Mouse (Mus musculus): ENCODE results near the gene Nsmf.

The Nsmf gene

GRCm38 (mm10) chr2:25087842-25088241 is 33.7 kb downstream of the Nsmf start:
- DNase-seq = no peak

DNA sequence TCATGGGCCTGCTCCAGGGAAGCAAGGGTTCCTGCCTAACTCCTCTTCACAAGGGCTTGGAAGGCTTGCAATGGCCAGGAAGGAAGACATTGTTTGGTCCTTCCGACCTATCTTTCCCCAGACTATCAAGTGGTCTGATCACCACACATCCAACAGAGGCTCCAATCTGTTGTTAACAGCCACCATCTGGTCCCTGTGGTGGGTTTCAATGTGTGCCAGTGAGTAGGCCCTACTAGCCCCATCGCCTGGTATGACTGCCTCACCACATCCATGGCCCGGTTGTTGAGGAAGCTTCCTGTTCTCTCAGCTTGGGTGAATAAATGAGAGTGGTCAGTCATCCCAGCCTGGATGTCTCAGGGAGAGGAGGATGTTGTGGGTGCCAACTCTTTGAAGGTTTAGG is 34.5 kb downstream of the Nsmf start:
- peak; percentile 56 to 62 for DNase-seq

DNA sequence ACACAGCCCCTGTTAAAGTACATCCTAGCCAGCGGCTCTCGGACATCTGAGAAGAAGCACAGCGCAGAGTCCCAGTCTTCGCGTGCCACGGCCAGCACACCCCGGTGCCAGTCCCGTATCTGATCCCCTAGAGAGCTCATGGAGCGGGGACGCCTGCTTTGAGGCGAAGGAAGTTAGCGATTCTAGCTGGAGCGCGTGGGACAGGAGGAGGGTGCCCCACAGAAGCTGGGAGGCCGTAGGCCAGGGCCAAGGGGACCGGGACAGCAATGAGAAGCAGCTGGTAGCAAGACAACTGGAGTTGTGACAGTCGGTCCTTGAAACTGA is 40.6 kb downstream of the Nsmf start:
- DNase-seq = no peak

- no peak for DNase-seq
Observed at GRCm38 (mm10) chr2:25095109-25095850, 41.1 kb downstream of the Nsmf start, which contains the start of gene Noxa1. Gene Noxa1, minus strand, starts transcription at chr2:25095149.

DNA sequence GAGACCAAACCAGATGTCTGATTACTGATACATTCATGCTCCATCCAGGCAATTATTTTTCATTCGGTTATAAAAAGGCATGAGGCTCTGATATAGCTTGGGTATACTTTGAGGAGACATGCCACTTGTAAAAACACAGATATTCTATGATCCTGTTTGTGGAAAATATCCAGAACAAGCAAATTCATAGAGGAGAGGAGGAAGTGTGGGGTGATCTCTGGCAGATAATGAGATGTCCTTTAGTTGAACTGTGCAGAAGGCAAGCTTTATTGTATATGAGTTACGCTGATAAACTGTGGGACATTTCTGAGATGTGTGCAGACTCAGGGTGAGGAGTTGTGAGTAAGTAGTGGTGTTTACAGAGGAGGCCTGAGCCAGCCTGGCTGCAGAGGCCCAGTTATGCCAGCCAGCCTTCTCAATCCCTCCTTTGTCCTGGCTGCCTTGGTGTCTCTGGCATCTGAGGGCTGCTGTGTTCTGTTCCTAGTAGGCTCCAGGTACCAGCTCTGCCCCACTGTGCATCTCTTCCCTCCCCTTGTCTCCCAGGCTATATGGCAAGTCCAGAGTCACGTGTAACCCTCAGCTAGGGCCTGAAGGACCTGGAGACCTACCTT is 44.0 kb downstream of the Nsmf start:
- no peak for DNase-seq

- peak; percentile 37 to 43 for DNase-seq
Observed at GRCm38 (mm10) chr2:25098956-25099355, 44.8 kb downstream of the Nsmf start.

- no peak for DNase-seq
Observed at GRCm38 (mm10) chr2:25099703-25100102, 45.5 kb downstream of the Nsmf start.

- no peak for DNase-seq
Observed at GRCm38 (mm10) chr2:25104122-25104521, 50.0 kb downstream of the Nsmf start.

DNA sequence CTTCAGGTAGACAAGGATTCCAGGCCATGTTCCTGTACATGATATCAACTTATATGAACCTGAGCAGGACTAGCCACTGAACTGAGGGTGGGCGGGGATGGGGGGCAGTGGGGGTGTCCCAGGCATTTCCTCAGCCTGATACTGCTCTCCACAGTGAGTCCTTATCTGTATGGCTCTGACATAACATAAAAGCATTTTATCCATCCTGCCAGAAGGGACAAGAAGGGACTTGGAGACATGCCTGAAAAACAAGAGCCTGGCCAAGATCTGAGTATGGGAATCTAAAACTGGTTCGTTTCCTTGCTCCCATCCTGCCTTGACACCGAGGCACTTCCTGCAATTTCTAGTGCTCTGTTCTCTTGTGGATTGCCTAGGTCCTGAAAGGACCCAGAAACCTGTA is 51.9 kb downstream of the Nsmf start:
- no peak for DNase-seq

- no peak for DNase-seq
Observed at GRCm38 (mm10) chr2:25109487-25109886, 55.3 kb downstream of the Nsmf start.

DNA sequence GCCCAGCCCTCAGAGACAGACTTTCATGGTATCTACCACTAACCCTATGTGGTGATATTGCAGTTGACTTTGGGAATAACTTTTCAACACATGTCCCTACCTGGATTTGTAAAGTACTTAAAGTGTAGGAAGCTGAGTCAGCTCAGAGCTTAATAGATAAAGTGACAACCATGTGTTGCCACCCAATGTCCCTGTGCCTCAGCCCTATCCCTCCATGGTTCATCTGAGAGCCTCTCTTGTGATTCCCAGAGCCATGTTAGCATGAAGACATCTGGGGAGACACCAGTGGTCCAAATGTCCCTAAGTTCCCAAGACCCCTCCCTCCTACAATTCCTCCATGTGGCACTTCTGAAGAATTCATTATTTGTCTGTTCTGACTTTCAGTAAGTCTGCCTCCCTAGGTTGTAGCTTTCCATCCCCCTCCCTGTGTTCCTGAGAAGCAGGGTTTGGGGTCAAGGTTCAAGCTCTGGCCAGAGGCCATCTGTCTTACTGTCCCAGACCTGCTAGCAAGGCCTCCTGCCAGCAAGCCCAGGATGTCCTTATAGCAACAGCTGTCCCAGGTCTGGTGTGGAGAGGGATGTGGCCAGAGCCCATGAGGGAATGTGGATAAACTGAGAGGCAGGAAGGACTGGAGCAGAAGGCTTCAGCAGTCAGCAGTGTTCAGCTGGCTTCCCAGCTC is 56.5 kb downstream of the Nsmf start:
- no peak for DNase-seq

DNA sequence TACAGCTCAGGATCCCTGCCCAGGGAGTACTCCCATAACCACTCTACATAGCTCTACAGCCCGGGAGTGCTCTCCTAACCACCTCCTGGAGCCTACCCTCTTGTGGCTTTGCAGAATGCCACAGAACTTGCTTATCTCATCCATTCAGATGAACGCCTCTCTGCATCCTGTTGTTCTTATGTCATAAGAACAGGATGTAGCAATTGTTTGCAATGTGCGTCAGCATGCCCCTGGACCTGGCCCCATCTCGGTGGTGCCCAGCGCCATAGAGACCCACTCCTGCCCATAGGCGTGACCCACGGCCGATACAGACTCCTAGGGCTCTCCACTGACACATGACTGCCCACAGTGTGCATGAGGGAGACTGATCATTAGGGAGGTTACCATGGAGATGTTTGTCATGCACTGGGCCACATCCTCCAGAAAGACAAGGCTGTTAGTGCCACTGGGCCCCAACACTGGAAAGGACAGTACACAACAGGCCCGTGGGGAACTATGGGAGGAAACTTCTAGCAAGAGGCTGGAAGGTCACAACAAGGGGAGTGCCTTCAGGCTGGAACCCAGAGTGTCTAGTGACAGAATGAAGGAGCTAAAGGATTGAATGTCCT is 57.1 kb downstream of the Nsmf start:
- DNase-seq = no peak
